Mouse (Mus musculus): Measurements from ENCODE around the gene Il16.

- TF ChIP-seq POLR2A (IDR thresholded peaks at IDR 0.05; ENCODE audit: insufficient read length, low read depth) (no peak), MYOD1 (IDR thresholded peaks at IDR 0.05; ENCODE audit: control insufficient read depth in 1 of 3, insufficient read length in 2 of 3, low read depth in 2 of 3) (peak; percentile 7 to 56 (median 39)), CEBPB (IDR thresholded peaks at IDR 0.05; ENCODE audit: insufficient read depth, poor library complexity, severe bottlenecking) (no peak), MAX (IDR thresholded peaks at IDR 0.05; ENCODE audit: low read depth) (no peak), MYOG (IDR thresholded peaks at IDR 0.05; ENCODE audit: control insufficient read depth in 1 of 3, insufficient read depth in 1 of 3, insufficient read length in 2 of 3, low read depth in 2 of 3) (peak in 2 of 3 experiments; percentile 62 to 72), POLR2AphosphoS2 (IDR thresholded peaks at IDR 0.05; ENCODE audit: insufficient read length, low read depth) (no peak), USF1 (IDR thresholded peaks at IDR 0.05; ENCODE audit: low read depth) (no peak), E2F4 (IDR thresholded peaks at IDR 0.05; ENCODE audit: insufficient read depth) (no peak), TCF12 (IDR thresholded peaks at IDR 0.05; ENCODE audit: insufficient read depth, poor library complexity, severe bottlenecking) (no peak), TCF3 (IDR thresholded peaks at IDR 0.05; ENCODE audit: insufficient read length, low read depth) (no peak)
Observed at GRCm38 (mm10) chr7:83723954-83724353, 21.6 kb downstream of the Il16 start.

Data from myocyte (in vitro differentiated cells).